Mouse (Mus musculus): ENCODE measurements at regions not wholly inside any gene's neighbourhood (a gene's known extent, or its start where the extent isn't known, plus 50 kb on each side); places are given as distances from the start of the nearest gene placed in this dataset.

GRCm38 (mm10) chr3:144319468-144320205, 114.6 kb upstream of the Lmo4 start:
- TF ChIP-seq POLR2A (IDR thresholded peaks at IDR 0.05; ENCODE audit: low read depth, low read length) (no peak), CTCF (conservative IDR thresholded peaks at IDR 0.05; ENCODE audit: insufficient read depth, insufficient read length, low read depth, low read length) (no peak)

All from kidney, adult 2 months (tissue).